Mouse (Mus musculus): ENCODE results near the gene Zc3h12c.
"Not testable (repeated sequence)": the region's sequence is repeated elsewhere in the genome, so short reads cannot be mapped to it uniquely, and the experiment has no call there.

Zc3h12c gene

GRCm38 (mm10) chr9:52102060-52102844 is 66.1 kb downstream of the Zc3h12c start:
- no peak for DNase-seq (ENCODE audit: low read depth, low spot score)

- DNase-seq (ENCODE audit: low read depth, low spot score), result no peak
Measured at GRCm38 (mm10) chr9:52100426-52100825, 67.9 kb downstream of the Zc3h12c start.

GRCm38 (mm10) chr9:52098600-52098999 is 69.8 kb downstream of the Zc3h12c start:
- peak; percentile 81 for DNase-seq (ENCODE audit: low read depth, low spot score)

GRCm38 (mm10) chr9:52097386-52097785 is 71.0 kb downstream of the Zc3h12c start:
- no peak for DNase-seq (ENCODE audit: low read depth, low spot score)

GRCm38 (mm10) chr9:52095666-52096065 is 72.7 kb downstream of the Zc3h12c start:
- no peak for DNase-seq (ENCODE audit: low read depth, low spot score)

- no peak for DNase-seq (ENCODE audit: low read depth, low spot score)
Measured at GRCm38 (mm10) chr9:52094471-52094980, 73.8 kb downstream of the Zc3h12c start.

GRCm38 (mm10) chr9:52094016-52094415 is 74.4 kb downstream of the Zc3h12c start:
- no peak for DNase-seq (ENCODE audit: low read depth, low spot score)

- no peak for DNase-seq (ENCODE audit: low read depth, low spot score)
Measured at GRCm38 (mm10) chr9:52093108-52093507, 75.3 kb downstream of the Zc3h12c start.

GRCm38 (mm10) chr9:52092311-52092710 is 76.1 kb downstream of the Zc3h12c start:
- no peak for DNase-seq (ENCODE audit: low read depth, low spot score)

GRCm38 (mm10) chr9:52091752-52092151 is 76.6 kb downstream of the Zc3h12c start:
- no peak for DNase-seq (ENCODE audit: low read depth, low spot score)

- no peak for DNase-seq (ENCODE audit: low read depth, low spot score)
Measured at GRCm38 (mm10) chr9:52082414-52082813, 86.0 kb downstream of the Zc3h12c start.

- DNase-seq (ENCODE audit: low read depth, low spot score), result no peak
Measured at GRCm38 (mm10) chr9:52081979-52082378, 86.4 kb downstream of the Zc3h12c start.

GRCm38 (mm10) chr9:52077692-52078091 is 90.7 kb downstream of the Zc3h12c start:
- no peak for DNase-seq (ENCODE audit: low read depth, low spot score)

GRCm38 (mm10) chr9:52076089-52076488 is 92.3 kb downstream of the Zc3h12c start:
- no peak for DNase-seq (ENCODE audit: low read depth, low spot score)

GRCm38 (mm10) chr9:52072202-52072601 is 96.2 kb downstream of the Zc3h12c start:
- DNase-seq (ENCODE audit: low read depth, low spot score), result no peak

- DNase-seq (ENCODE audit: low read depth, low spot score), result not testable (repeated sequence)
Measured at GRCm38 (mm10) chr9:52071352-52071751, 97.0 kb downstream of the Zc3h12c start.

- DNase-seq (ENCODE audit: low read depth, low spot score), result no peak
Measured at GRCm38 (mm10) chr9:52070052-52070451, 98.3 kb downstream of the Zc3h12c start.

All from retina, postnatal 7 days (tissue).